Mouse (Mus musculus) heart, embryonic 12.5 days (tissue): ENCODE results near the gene Rpap3. TPM values are rescaled to one million over a fixed set of nuclear protein-coding genes. Genes with fewer than 3 reads are reported as not detected.

Experiments used
- ATAC-seq: fragments of 200-750 bp; cut with Nextera tagmentation; 2 replicates; pipeline ENCODE4 v1.8.0; 2017; ENCODE audit warnings: moderate TSS enrichment, moderate library complexity; ENCODE audit not compliant: insufficient number of reproducible peaks, low FRiP score
- H3K27ac ChIP-seq: fragments of 300-500 bp; sonication (generic); 2 replicates; pipeline ENCODE4 v1.5.1; 2016; ENCODE audit warnings: mild to moderate bottlenecking, moderate library complexity; ENCODE audit not compliant: poor library complexity, severe bottlenecking
- H3K27me3 ChIP-seq: fragments of 300-500 bp; sonication (generic); replicated peaks from 2 replicates; pipeline ENCODE4 v1.6.1; 2016; ENCODE audit warnings: mild to moderate bottlenecking, moderate library complexity
- H3K36me3 ChIP-seq: fragments of 300-500 bp; sonication (generic); 2 replicates; pipeline ENCODE4 v1.6.1; 2016; ENCODE audit warnings: mild to moderate bottlenecking, moderate library complexity
- H3K4me1 ChIP-seq: fragments of 300-500 bp; sonication (generic); replicated peaks from 2 replicates; pipeline ENCODE4 v1.6.1; 2016; ENCODE audit warnings: mild to moderate bottlenecking
- H3K4me2 ChIP-seq: fragments of 300-500 bp; sonication (generic); 2 replicates; pipeline ENCODE4 v1.6.1; 2016; ENCODE audit warnings: mild to moderate bottlenecking, moderate library complexity
- H3K4me3 ChIP-seq: fragments of 300-500 bp; sonication (generic); 2 replicates; pipeline ENCODE4 v1.5.1; 2016; ENCODE audit warnings: mild to moderate bottlenecking
- H3K9ac ChIP-seq: fragments of 300-500 bp; sonication (generic); 2 replicates; pipeline ENCODE4 v1.6.1; 2016; ENCODE audit warnings: mild to moderate bottlenecking, moderate library complexity
- H3K9me3 ChIP-seq: fragments of 300-500 bp; sonication (generic); replicated peaks from 2 replicates; pipeline ENCODE4 v1.6.1; 2016; ENCODE audit warnings: mild to moderate bottlenecking, moderate library complexity
- WGBS: fragments of 180-500 bp; shearing (Covaris S2); methylation state at CpG from one replicate; pipeline ENCODE4 v1.1.7; 2016; 5-methylcytosine and 5-hydroxymethylcytosine counted together
- polyA plus RNA-seq: library from polyadenylated mRNA; unstranded; fragments of >200 nt; fragmentation: Nextera tagmentation; extraction: Ambion mirVana; gene quantifications from 2 replicates; pipeline ENCODE4 v1.2.1, GENCODE M21; 2016

The Rpap3 gene
- polyA plus RNA-seq, 1 experiment from 2014 or later: 23.7 TPM

- 89% methylated on average over 11 of the region's 11 CpGs for WGBS
- H3K4me1 ChIP-seq: peaks cover 8% of the 10 kb centered on the region; the same call in 1 of the 2 replicates
- H3K9me3 ChIP-seq: peaks cover 5% of the 10 kb centered on the region; the same call in 1 of the 2 replicates
- H3K27me3 ChIP-seq: no peaks in the 10 kb centered on the region
- H3K9ac ChIP-seq: no peak overlapping the region
- no peaks in the 10 kb centered on the region for H3K36me3 ChIP-seq
- ATAC-seq: no peak
- H3K4me3 ChIP-seq: no peak overlapping the region
- H3K4me2 ChIP-seq: no peak overlapping the region
- no peak overlapping the region for H3K27ac ChIP-seq
Observed at GRCm38 (mm10) chr15:97731988-97732387, 26.4 kb upstream of the Rpap3 start.

GRCm38 (mm10) chr15:97731111-97731510, 25.5 kb upstream of the Rpap3 start, which contains the start of gene Endou:
Endou (minus strand) TSS chr15:97731339.
- no peaks in the 10 kb centered on the region for H3K27me3 ChIP-seq
- no peak within 1 kb of the TSS for H3K4me2 ChIP-seq
- H3K4me1 ChIP-seq: peaks cover 8% of the 10 kb centered on the region; the same call in 1 of the 2 replicates
- no peak within 1 kb of the TSS for H3K27ac ChIP-seq
- H3K4me3 ChIP-seq: no peak within 1 kb of the TSS
- H3K9me3 ChIP-seq: peaks cover 5% of the 10 kb centered on the region; the same call in 1 of the 2 replicates
- WGBS: 84% methylated on average over 8 of the region's 8 CpGs
- no peaks in the 10 kb centered on the region for H3K36me3 ChIP-seq
- no peak within 1 kb of the TSS for H3K9ac ChIP-seq
- ATAC-seq: no peak

DNA sequence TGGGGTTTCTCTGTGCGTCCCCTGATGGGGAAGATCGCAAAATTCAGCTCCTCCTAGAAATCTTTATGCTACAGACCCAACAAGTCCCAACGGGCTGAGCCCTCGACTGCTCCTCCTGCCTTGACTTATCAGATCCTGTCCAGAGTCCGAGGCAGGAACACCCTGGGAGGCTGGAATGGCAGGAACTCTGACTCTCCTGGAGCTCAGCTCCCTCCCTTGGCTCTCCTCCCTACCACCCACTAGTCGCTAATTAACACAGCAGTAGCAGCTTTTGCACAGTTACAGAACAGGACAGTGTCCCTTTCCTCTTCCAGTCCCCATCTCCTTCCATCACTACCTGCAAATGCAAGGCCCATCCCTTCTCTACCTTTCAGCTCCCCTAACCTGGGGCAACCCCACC, 24.7 kb upstream of the Rpap3 start:
- no peak overlapping the region for H3K4me3 ChIP-seq
- H3K27me3 ChIP-seq: no peaks in the 10 kb centered on the region
- H3K36me3 ChIP-seq: no peaks in the 10 kb centered on the region
- 34% methylated on average over 6 of the region's 6 CpGs for WGBS
- H3K4me1 ChIP-seq: peaks cover 8% of the 10 kb centered on the region; the same call in 1 of the 2 replicates
- no peak overlapping the region for H3K4me2 ChIP-seq
- H3K9ac ChIP-seq: no peak overlapping the region
- ATAC-seq: no peak
- H3K27ac ChIP-seq: no peak overlapping the region
- peaks cover 5% of the 10 kb centered on the region; the same call in 1 of the 2 replicates for H3K9me3 ChIP-seq

DNA sequence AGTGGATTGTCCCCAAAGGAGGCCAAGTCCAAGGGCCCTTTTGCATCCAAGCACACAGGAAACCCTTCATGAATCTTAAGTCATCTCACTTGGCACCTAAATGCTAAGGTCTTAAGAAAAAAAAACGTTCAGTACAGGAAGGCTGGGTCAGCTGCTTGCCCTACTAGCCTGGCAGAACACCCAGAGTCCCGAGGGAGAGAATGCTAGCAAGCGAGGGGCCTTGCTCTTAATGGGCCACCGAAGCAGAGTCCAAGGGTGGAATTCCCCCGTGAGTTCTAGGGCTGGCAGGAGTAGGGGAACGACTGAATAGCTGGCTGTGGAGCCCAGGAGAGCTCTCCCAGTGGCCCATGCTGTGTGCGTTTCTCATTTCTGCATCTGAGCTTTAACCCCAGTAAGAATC, 23.2 kb upstream of the Rpap3 start:
- Histone ChIP-seq H3K4me1 (peaks cover 8% of the 10 kb centered on the region; the same call in 1 of the 2 replicates), H3K4me2 (no peak overlapping the region), H3K9ac (no peak overlapping the region), H3K9me3 (peaks cover 4% of the 10 kb centered on the region; the same call in 1 of the 2 replicates), H3K27ac (no peak overlapping the region), H3K36me3 (no peaks in the 10 kb centered on the region), H3K4me3 (no peak overlapping the region), H3K27me3 (no peaks in the 10 kb centered on the region)
- WGBS: 64% methylated on average over 7 of the region's 7 CpGs
- 0 out of 2 replicates have a peak, but pooled peaks have one; percentile 6 for ATAC-seq

- Histone ChIP-seq H3K27ac (no peak overlapping the region), H3K9me3 (0 out of 2 replicates have a peak, but pooled peaks cover under 1% of the 10 kb centered on the region), H3K4me1 (peaks cover 8% of the 10 kb centered on the region; the same call in 1 of the 2 replicates), H3K36me3 (no peaks in the 10 kb centered on the region), H3K27me3 (no peaks in the 10 kb centered on the region), H3K9ac (no peak overlapping the region), H3K4me3 (no peak overlapping the region), H3K4me2 (no peak overlapping the region)
- ATAC-seq: peak; percentile 53; the same call in 1 of the 2 replicates
- 69% methylated on average over 11 of the region's 11 CpGs for WGBS
Observed at GRCm38 (mm10) chr15:97728394-97728793, 22.8 kb upstream of the Rpap3 start.

GRCm38 (mm10) chr15:97727520-97727919, 21.9 kb upstream of the Rpap3 start:
- no peak for ATAC-seq
- WGBS: 76% methylated on average over 5 of the region's 5 CpGs

GRCm38 (mm10) chr15:97727048-97727447, 21.4 kb upstream of the Rpap3 start:
- WGBS: 66% methylated on average over 8 of the region's 8 CpGs

More at GRCm38 (mm10) chr15:97727520-97727919, 21.9 kb upstream of the Rpap3 start:
- H3K4me3 ChIP-seq: no peak overlapping the region
- no peak overlapping the region for H3K9ac ChIP-seq
- no peaks in the 10 kb centered on the region for H3K27me3 ChIP-seq
- H3K9me3 ChIP-seq: no peaks in the 10 kb centered on the region
- peaks cover 8% of the 10 kb centered on the region; the same call in 1 of the 2 replicates for H3K4me1 ChIP-seq
- H3K36me3 ChIP-seq: no peaks in the 10 kb centered on the region
- H3K27ac ChIP-seq: no peak overlapping the region
- no peak overlapping the region for H3K4me2 ChIP-seq

GRCm38 (mm10) chr15:97726310-97726709, 20.7 kb upstream of the Rpap3 start:
- Histone ChIP-seq H3K9ac (no peak overlapping the region), H3K9me3 (no peaks in the 10 kb centered on the region)
- 78% methylated on average over 13 of the region's 13 CpGs for WGBS

More at GRCm38 (mm10) chr15:97727048-97727447, 21.4 kb upstream of the Rpap3 start:
- no peak overlapping the region for H3K4me3 ChIP-seq
- H3K4me2 ChIP-seq: no peak overlapping the region
- H3K27ac ChIP-seq: no peak overlapping the region
- H3K9ac ChIP-seq: no peak overlapping the region
- no peaks in the 10 kb centered on the region for H3K27me3 ChIP-seq
- no peaks in the 10 kb centered on the region for H3K9me3 ChIP-seq
- H3K36me3 ChIP-seq: no peaks in the 10 kb centered on the region
- no peak for ATAC-seq
- H3K4me1 ChIP-seq: peaks cover 8% of the 10 kb centered on the region; the same call in 1 of the 2 replicates

GRCm38 (mm10) chr15:97725198-97725785, 19.7 kb upstream of the Rpap3 start:
- no peaks in the 10 kb centered on the region for H3K36me3 ChIP-seq
- H3K4me2 ChIP-seq: no peak overlapping the region

More at GRCm38 (mm10) chr15:97726310-97726709, 20.7 kb upstream of the Rpap3 start:
- H3K4me2 ChIP-seq: no peak overlapping the region
- H3K4me1 ChIP-seq: peaks cover 8% of the 10 kb centered on the region; the same call in 1 of the 2 replicates
- H3K27me3 ChIP-seq: no peaks in the 10 kb centered on the region
- no peak overlapping the region for H3K27ac ChIP-seq
- no peak overlapping the region for H3K4me3 ChIP-seq
- ATAC-seq: no peak
- H3K36me3 ChIP-seq: no peaks in the 10 kb centered on the region

GRCm38 (mm10) chr15:97724346-97725197, 18.9 kb upstream of the Rpap3 start:
- WGBS: 87% methylated on average over 17 of the region's 17 CpGs

More at GRCm38 (mm10) chr15:97725198-97725785, 19.7 kb upstream of the Rpap3 start:
- 73% methylated on average over 6 of the region's 6 CpGs for WGBS
- Histone ChIP-seq H3K9me3 (no peaks in the 10 kb centered on the region), H3K9ac (no peak overlapping the region), H3K4me1 (peaks cover 17% of the 10 kb centered on the region), H3K27ac (no peak overlapping the region), H3K4me3 (no peak overlapping the region), H3K27me3 (no peaks in the 10 kb centered on the region)
- no peak for ATAC-seq

More at GRCm38 (mm10) chr15:97724346-97725197, 18.9 kb upstream of the Rpap3 start:
- H3K4me2 ChIP-seq: no peak overlapping the region
- peaks cover 23% of the 10 kb centered on the region for H3K4me1 ChIP-seq
- H3K27me3 ChIP-seq: no peaks in the 10 kb centered on the region
- H3K4me3 ChIP-seq: no peak overlapping the region
- H3K9me3 ChIP-seq: no peaks in the 10 kb centered on the region
- H3K9ac ChIP-seq: no peak overlapping the region
- H3K36me3 ChIP-seq: no peaks in the 10 kb centered on the region
- no peak for ATAC-seq
- H3K27ac ChIP-seq: no peak overlapping the region
